Mouse (Mus musculus) gonadal fat pad, adult 2 months (tissue): ENCODE data around the gene Bud23. TPM values are rescaled to one million over a fixed set of nuclear protein-coding genes. Genes with fewer than 3 reads are reported as not detected.
A peak's percentile ranks its signal among the peaks of the same experiment; 100 is the strongest.

Experiments used
- DNase-seq: peaks from one replicate; pipeline ENCODE4 v3.0.0-alpha.2; 2012; ENCODE audit warnings: low read depth
- polyA plus RNA-seq: library from polyadenylated mRNA; depleted of rRNA; stranded (reverse); fragments of >200 nt; gene quantifications from 2 replicates; pipeline ENCODE4 v1.2.3, GENCODE M21; 2012; rRNA removed

Gene Bud23
- polyA plus RNA-seq, 1 experiment, result 55.8 TPM

DNA sequence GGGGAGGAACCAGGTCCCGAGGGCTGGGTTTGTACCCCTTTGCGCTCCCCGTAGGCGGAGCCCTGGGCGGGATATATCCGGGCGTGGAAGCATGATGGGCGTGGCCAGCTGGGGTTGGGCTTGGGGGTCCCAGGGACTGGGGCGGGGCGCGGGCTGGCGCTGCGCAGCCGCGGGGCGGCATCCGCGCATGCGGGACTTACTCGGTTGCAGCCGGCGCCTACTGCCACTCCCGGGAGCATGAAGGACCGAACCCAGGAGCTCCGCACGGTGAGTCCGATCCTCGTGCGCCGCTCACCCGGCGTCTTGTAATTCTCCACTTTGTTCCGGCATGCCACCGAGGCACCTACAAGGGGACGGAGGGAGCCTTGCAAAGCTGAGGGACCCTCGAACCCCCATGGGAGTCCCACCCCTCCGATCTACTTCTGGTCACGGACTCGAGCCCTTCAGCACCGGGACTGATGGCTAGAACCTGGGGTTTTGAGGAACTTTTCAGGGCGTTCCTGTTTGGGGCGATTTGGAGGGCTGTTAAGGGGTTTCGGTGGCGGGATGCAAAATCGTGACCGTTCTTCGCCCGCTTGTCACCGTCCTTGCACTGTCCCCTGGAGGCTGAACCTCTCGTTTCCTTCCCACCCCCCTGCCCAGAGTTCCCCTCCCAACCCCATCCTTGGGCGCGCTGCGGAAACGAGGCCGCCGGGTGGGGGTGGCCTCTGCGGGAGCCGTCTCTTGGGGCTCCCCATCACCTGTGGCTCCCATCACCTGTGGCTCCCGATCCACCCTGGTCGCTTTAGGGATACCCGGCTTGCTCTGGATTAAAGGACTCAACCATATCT, 41.2 kb downstream of the Bud23 start, which contains the start of gene Stx1a:
Stx1a (plus strand) TSS at position 139 of the 830 bp plus-strand sequence.
- no peak for DNase-seq

DNA sequence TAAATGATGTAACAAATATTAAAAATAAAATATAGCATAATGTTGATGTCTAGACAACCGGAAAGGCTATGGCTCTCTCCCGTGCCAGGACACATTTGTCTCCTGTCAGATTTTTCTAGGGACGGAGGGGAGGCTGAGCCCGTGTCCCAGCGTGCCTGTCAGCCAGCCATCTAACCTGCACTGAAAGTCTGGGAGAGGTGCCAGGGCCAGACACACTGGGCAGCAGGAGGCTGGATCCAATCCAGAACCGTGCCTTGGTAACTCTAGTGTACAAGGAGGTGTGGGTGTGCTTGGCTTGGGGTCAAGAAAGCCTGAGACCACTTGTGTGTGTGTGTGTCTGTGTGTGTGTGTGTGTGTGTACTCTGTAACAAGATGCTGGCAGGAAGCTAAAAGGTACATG, 42.9 kb downstream of the Bud23 start:
- no peak for DNase-seq

DNA sequence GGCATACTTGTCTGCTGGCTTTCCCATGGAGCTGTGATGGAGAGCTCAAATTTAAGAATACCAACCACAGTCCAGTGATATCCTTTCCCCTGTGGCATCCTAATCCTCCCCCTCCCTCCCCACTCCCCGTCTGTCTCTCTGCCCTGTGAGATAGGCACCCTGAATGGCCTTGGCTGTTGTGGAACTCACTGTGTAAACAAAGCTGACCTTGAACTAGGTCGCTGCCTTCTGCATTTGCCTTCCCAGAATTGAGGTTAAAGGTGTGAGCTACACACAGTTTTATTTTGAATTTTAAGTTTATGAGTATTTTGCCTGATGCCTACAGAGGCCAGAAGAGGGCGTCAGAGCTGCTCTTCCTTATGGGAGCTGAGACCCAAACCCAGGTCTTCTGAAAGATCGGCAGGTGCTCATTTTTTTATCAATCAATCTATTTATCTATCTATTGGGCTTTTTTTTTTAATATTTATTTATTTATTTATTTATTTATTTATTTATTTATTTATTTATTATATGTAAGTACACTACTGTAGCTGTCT, 48.5 kb downstream of the Bud23 start:
- no peak for DNase-seq

DNA sequence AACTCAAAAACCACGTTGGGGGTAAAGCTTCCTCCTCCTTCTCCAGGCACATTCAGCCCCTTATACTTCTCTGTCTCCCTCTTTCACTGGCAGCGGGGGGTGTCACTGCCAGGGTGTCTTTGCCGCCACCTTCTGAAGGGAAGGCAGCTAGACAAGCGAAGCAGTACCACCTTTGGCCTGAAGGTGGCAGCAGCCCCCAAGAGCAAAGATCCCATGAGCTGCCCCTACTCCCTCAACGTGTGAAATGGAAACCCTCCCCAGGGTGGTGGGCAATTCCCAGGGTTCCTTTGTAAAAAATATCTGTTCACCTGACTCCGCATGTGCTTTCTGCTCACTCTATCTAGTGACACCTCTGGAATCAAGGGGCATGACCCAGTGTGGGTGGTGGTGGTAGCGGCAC, 49.3 kb downstream of the Bud23 start:
- DNase-seq, result no peak

DNA sequence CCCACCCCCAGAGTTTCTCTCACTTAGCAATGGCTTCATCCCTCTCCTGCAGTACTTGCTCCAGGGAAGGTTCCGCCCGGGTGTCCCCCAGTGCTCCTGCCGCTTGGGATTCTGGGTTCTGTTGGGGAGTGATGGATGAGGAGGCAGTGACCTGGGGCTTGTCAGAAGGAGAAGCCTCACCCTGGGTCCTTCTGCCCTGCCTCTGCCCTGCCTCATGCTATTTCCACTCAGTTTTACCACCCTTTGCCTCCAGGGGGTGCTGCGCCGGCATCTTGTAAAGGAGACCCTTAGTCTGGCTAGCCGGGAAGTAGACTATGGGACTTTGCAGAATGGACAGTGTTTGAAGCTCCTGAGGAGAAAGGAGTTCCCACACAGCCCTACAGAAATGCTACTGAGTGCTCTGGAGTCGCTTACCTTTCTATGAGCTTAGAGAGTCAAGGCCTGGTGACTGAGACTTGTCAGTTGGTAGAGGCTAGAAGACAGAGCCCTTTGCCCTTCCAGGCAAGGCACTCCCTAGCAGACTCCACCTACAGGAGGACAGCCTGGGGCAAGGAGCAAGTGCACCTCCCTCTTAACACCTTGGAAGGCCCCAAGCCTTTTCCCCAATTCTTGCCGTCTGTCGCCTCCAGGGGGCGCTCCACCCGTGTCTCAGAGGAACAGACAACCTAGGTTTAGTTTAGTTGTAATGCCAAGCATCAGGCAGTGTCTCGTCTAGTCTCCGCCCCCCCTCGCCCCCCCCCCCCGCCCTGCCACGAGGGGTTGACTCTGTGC, 51.9 kb downstream of the Bud23 start:
- DNase-seq, result no peak

DNA sequence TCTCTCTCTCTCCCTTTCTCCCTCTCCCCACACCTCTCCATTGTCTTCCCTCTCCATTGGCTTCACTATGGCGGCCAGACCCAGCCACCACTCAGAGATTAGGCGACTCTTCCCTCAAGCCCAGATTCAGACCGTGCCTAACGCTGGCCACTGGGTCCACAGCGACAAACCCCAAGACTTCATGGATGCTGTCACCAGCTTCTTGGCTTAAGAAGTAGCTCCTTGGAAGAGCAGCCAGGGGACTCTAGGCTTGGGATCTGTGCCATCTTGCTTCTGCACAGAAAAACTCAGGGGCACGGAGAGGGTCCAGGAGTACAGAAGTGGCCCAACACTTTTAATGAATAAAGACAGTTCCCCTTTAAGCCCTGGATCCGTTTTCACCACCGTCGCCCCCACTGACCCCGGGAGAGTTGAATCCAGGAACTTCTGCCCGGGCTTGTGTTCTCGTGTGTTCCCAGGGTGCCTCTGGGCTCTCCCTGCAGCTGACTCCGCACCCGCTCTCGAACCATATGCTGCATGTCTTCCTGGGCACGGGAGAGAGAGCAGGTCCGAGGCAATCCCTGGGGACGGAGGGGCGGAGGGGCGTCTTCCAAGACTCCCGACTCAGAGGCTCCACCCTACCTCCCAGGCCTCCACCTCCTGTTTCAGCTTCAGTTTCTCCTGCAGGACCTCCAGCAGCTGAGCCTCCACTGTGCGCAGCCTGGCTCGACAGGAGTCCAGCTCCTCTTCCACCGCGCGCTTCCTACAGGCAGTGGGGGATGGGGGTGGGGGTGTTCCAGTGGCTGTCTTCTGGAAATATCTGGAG, 52.7 kb downstream of the Bud23 start:
- DNase-seq, result no peak

DNA sequence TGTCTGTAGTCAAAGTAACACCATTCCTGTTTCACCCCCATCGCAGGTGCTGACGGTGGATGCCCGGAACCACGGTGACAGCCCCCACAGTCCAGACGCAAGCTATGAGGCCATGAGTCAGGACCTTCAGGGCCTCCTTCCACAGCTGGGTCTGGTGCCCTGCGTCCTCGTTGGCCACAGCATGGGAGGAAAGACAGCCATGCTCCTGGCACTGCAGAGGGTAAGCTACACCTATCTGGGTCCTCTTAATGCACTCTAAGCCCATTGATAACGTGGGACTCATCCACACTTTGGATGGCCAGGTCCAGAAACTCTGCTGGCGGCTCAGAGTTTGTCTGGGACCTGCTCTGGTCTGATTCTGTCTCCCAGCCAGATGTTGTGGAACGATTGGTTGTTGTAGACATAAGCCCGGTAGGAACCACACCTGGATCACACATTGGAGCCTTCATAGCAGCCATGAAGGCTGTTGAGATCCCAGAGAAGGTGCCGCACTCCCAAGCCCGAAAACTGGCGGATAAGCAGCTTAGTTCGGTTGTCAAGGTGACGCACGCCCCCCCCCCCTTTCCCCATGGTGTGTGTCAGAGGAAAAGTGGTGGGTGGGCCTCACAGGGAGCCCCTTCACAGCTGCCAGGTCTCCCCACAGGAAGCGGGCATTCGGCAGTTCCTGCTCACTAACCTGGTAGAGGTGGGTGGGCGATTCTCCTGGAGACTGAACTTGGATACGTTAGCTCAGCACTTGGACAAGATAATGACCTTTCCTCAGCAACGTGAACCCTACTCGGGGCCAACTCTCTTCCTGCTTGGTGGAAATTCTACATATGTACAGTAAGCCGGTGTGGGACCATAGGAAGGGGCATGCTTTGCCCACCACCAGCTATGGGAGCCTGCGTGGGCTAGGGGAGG, 53.7 kb downstream of the Bud23 start:
- DNase-seq, result no peak

DNA sequence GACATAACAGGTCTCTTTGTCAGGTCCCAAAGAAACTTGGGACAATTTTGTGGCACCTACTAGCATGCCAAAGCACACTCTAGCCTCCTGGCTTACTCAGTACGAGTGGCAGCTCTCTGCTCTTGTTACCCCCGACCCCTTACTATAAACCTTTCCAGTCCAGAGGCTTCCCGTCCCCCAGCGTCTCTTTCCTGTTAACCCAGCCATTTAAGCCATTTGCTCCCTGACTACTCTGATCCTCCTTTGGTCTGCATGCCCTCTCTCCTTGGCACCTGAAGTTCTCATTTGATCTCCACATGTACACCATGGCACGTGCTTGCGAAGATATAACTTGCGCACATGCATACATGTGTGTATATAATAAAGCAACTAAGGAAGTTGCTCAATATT, 54.4 kb downstream of the Bud23 start:
- DNase-seq, result no peak

DNA sequence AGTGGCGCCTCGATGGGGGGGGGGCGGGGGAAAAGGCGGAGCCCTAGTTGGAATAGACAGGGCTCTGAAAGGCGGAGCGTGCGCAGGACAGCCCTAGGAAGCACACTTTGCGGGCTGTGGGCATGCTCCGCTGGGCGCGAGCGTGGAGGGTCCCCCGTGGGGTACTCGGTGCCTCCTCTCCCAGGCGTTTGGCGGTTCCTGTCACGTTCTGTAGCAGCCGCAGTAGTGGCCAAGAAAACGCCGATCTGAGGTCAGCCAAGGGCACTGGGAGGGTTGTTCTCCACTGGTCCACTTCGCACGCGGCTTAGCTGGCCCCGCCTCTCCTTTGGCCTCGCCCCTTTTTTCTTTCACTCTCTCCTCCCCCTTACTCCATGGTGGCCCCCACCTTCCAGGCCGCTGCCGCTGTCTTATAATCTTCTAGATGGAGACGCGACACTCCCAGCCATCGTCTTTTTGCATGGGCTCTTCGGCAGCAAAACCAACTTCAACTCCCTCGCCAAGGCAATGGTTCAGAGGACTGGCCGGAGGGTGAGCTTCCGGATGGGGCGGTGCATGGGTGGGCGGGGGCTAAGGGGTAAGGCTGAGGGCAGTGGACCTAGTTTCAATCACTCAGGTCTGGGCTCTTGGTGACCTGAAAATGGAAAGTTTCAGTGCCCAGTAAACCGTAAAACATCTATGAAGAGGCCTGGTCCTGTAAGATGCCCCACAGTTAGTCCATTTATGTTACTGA, 55.0 kb downstream of the Bud23 start:
- no peak for DNase-seq

DNA sequence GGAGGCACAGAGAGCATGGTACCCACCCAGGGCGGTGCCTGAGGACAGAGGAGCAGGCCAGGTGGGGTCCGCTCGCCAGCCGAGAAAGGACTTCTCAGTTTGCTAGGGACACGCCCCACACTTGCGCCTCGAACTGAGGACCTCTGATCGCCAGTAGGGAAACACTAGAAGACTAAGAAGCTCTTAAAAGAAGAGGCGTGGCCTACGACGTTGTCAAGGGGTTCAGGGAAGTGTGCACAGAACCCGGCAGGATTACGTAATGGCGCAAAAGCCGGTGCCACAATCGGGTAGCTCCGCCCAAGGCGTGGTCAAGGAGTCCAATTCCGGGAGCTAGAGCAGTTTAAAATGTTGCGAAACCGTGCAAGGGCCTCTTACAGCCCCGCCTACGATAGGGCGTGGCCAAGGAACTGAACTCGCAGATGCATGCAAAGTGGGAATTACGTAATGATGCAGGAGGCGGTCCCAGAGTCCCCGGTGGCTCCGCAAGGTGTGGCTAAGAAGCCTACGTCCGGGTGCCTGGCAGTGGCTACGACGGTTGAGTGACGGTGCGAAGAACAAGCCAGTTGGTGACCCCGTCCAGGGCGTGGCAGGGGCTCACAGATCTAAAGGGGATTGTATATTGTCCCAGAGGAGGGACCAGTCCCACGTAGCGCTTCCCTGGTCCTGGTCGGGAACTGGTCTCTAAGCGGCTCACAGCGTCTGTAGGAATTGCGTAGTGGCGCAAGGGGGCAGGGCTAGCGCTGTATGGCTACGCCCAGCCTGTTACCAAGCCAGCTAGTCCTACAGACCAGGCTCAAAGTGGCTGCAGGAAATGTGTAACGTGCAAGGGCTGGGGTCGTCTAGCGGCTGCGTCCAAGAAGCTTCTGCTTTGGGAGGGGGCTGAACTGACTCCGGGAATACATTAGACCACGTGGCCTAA, 55.8 kb downstream of the Bud23 start, which contains the start of gene Abhd11:
Abhd11 (plus strand) TSS at position 482 of the 919 bp plus-strand sequence.
- DNase-seq, result peak; percentile 100

DNA sequence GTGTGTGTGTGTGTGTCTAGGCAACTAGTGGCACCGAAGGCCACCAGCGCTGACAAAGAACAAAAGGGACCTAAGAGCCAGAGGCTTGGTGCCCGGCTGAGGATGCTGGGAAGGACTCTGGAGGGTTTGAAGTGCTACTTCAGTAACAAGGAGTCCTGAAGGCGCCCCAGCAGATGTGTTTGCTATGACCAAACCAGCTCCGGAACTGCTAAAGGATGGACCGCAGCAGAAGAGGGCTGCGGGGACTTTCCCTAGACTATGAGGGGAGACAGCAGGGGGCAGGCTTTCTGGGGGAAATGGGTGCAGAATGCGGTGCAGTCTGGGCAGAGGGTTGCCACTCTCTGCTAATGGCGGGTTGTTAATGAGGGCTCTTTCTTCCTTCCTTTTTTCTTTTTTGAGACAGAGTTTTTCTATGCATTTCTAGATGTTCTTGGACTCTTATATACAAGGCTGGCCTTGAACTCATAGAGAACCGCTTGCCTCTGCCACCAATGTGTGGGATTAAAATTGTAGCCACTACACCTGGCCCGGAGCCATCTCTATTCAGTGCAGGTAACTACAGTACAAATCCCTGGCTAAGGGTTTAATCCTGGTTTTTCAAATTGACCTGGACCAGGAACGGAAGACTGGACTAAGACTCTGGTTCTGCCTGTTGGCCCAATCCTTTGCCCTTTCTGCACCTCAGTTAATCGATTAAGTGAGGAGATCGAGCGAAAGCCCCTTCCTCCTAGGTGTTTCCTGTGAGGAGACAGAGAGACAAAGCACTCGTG, 56.8 kb downstream of the Bud23 start:
- no peak for DNase-seq

Other genes starting within 250 kb of the Bud23 start
- 1.4 and 1.9 TPM in 2 replicates for gene Tmem270, start 158.2 kb downstream of the Bud23 start, polyA plus RNA-seq
- gene Cldn13, start 149.4 kb downstream of the Bud23 start, polyA plus RNA-seq, result 0.23 TPM in 1 of 2 replicates, not detected in the other
- 52.6 and 54.8 TPM in 2 replicates for gene Mettl27, start 132.6 kb downstream of the Bud23 start, polyA plus RNA-seq
- 118 and 130 TPM in 2 replicates for gene Cldn4, start 118.0 kb downstream of the Bud23 start, polyA plus RNA-seq
- 374 and 512 TPM in 2 replicates for gene Cldn3, start 78.7 kb downstream of the Bud23 start, polyA plus RNA-seq
- gene Abhd11, start 55.8 kb downstream of the Bud23 start, polyA plus RNA-seq, result 123 and 152 TPM in 2 replicates
- 6.8 and 8.7 TPM in 2 replicates for gene Stx1a, start 41.5 kb downstream of the Bud23 start, polyA plus RNA-seq
- 24.2 and 27.5 TPM in 2 replicates for gene Dnajc30, start 757 bp downstream of the Bud23 start, polyA plus RNA-seq
- 5.3 and 10.8 TPM in 2 replicates for gene Vps37d, start 13.3 kb upstream of the Bud23 start, polyA plus RNA-seq
- 84.5 and 86.8 TPM in 2 replicates for gene Mlxipl, start 24.9 kb upstream of the Bud23 start, polyA plus RNA-seq
- 18.3 and 18.8 TPM in 2 replicates for gene Tbl2, start 84.7 kb upstream of the Bud23 start, polyA plus RNA-seq
- gene Bcl7b, start 103.3 kb upstream of the Bud23 start, polyA plus RNA-seq, result 39.3 and 47.4 TPM in 2 replicates
- 17.4 and 20.9 TPM in 2 replicates for gene Baz1b, start 122.3 kb upstream of the Bud23 start, polyA plus RNA-seq
- gene Fzd9, start 186.3 kb upstream of the Bud23 start, polyA plus RNA-seq, result 0.39 and 0.43 TPM in 2 replicates